Mouse (Mus musculus): ENCODE results near the gene Plekhn1. TPM values are rescaled to one million over a fixed set of nuclear protein-coding genes. Genes with fewer than 3 reads are reported as not detected.

Plekhn1 gene
- polyA plus RNA-seq, 1 experiment: 10.6 TPM

- Histone ChIP-seq H3K27me3 (ENCODE audit: control insufficient read depth, insufficient read depth, insufficient read length) (peaks cover 20% of the 10 kb centered on the region), H3K4me3 (no peak overlapping the region), H3K4me2 (ENCODE audit: low read depth) (no peak overlapping the region), H3ac (ENCODE audit: control insufficient read depth, insufficient read length) (no peak overlapping the region), H3K36me3 (ENCODE audit: control insufficient read depth, insufficient read depth) (no peaks in the 10 kb centered on the region), H3K79me2 (ENCODE audit: control insufficient read depth, insufficient read depth) (no peaks in the 10 kb centered on the region)
- TF ChIP-seq MAX (IDR thresholded peaks at IDR 0.05; ENCODE audit: low read depth) (no peak), POLR2AphosphoS2 (IDR thresholded peaks at IDR 0.05; ENCODE audit: insufficient read length, low read depth) (no peak)
Observed at GRCm38 (mm10) chr4:156217022-156217669, 17.5 kb downstream of the Plekhn1 start.

- Histone ChIP-seq H3K79me2 (ENCODE audit: control insufficient read depth, insufficient read depth) (no peaks in the 10 kb centered on the region), H3K4me3 (no peak overlapping the region), H3K4me2 (ENCODE audit: low read depth) (no peak overlapping the region), H3K27me3 (ENCODE audit: control insufficient read depth, insufficient read depth, insufficient read length) (peaks cover 20% of the 10 kb centered on the region), H3K36me3 (ENCODE audit: control insufficient read depth, insufficient read depth) (no peaks in the 10 kb centered on the region), H3ac (ENCODE audit: control insufficient read depth, insufficient read length) (no peak overlapping the region)
- TF ChIP-seq CEBPB (IDR thresholded peaks at IDR 0.05; ENCODE audit: insufficient read depth, poor library complexity, severe bottlenecking) (no peak), TCF12 (IDR thresholded peaks at IDR 0.05; ENCODE audit: insufficient read depth, poor library complexity, severe bottlenecking) (no peak), POLR2A (IDR thresholded peaks at IDR 0.05; ENCODE audit: insufficient read length, low read depth) (no peak), USF1 (IDR thresholded peaks at IDR 0.05; ENCODE audit: low read depth) (no peak), MAX (IDR thresholded peaks at IDR 0.05; ENCODE audit: low read depth) (no peak), MYOG (IDR thresholded peaks at IDR 0.05; ENCODE audit: control insufficient read depth in 1 of 3, insufficient read depth in 1 of 3, insufficient read length in 2 of 3, low read depth in 2 of 3) (no peak), POLR2AphosphoS2 (IDR thresholded peaks at IDR 0.05; ENCODE audit: insufficient read length, low read depth) (no peak), TCF3 (IDR thresholded peaks at IDR 0.05; ENCODE audit: insufficient read length, low read depth) (no peak), REST (IDR thresholded peaks at IDR 0.05; ENCODE audit: insufficient read depth, insufficient read length) (no peak), E2F4 (IDR thresholded peaks at IDR 0.05; ENCODE audit: insufficient read depth) (no peak)
Observed at GRCm38 (mm10) chr4:156216196-156216595, 18.5 kb downstream of the Plekhn1 start.

GRCm38 (mm10) chr4:156215649-156216048 lies 19.0 kb downstream of the Plekhn1 start, which contains the start of gene Perm1:
TSS of gene Perm1 (plus strand) at chr4:156215868.
- TF ChIP-seq SRF (IDR thresholded peaks at IDR 0.05; ENCODE audit: control insufficient read depth, insufficient read length, low read depth) (no peak), TCF12 (IDR thresholded peaks at IDR 0.05; ENCODE audit: insufficient read depth, poor library complexity, severe bottlenecking) (no peak), POLR2AphosphoS2 (IDR thresholded peaks at IDR 0.05; ENCODE audit: insufficient read length, low read depth) (no peak), TCF3 (IDR thresholded peaks at IDR 0.05; ENCODE audit: insufficient read length, low read depth) (no peak), POLR2A (IDR thresholded peaks at IDR 0.05; ENCODE audit: insufficient read length, low read depth) (no peak), E2F4 (IDR thresholded peaks at IDR 0.05; ENCODE audit: insufficient read depth) (no peak), MYOG (IDR thresholded peaks at IDR 0.05; ENCODE audit: control insufficient read depth in 1 of 3, insufficient read depth in 1 of 3, insufficient read length in 2 of 3, low read depth in 2 of 3) (no peak), MAX (IDR thresholded peaks at IDR 0.05; ENCODE audit: low read depth) (no peak), MYOD1 (IDR thresholded peaks at IDR 0.05; ENCODE audit: control insufficient read depth in 1 of 3, insufficient read length in 2 of 3, low read depth in 2 of 3) (no peak), REST (IDR thresholded peaks at IDR 0.05; ENCODE audit: insufficient read depth, insufficient read length) (no peak), CEBPB (IDR thresholded peaks at IDR 0.05; ENCODE audit: insufficient read depth, poor library complexity, severe bottlenecking) (no peak)
- no peaks in the 10 kb centered on the region for H3K36me3 ChIP-seq (ENCODE audit: control insufficient read depth, insufficient read depth)
- peaks cover 20% of the 10 kb centered on the region for H3K27me3 ChIP-seq (ENCODE audit: control insufficient read depth, insufficient read depth, insufficient read length)
- H3K4me3 ChIP-seq: no peak within 1 kb of the TSS
- no peak within 1 kb of the TSS for H3K4me2 ChIP-seq (ENCODE audit: low read depth)
- H3K79me2 ChIP-seq (ENCODE audit: control insufficient read depth, insufficient read depth): no peaks in the 10 kb centered on the region
- H3ac ChIP-seq (ENCODE audit: control insufficient read depth, insufficient read length): no peak within 1 kb of the TSS

GRCm38 (mm10) chr4:156213134-156213533 lies 21.5 kb downstream of the Plekhn1 start:
- H3K4me3 ChIP-seq: no peak overlapping the region
- no peak for TF ChIP-seq MAX (IDR thresholded peaks at IDR 0.05; ENCODE audit: low read depth)
- TF ChIP-seq MYOG (IDR thresholded peaks at IDR 0.05; ENCODE audit: control insufficient read depth in 1 of 3, insufficient read depth in 1 of 3, insufficient read length in 2 of 3, low read depth in 2 of 3): no peak
- TF ChIP-seq MYOD1 (IDR thresholded peaks at IDR 0.05; ENCODE audit: control insufficient read depth in 1 of 3, insufficient read length in 2 of 3, low read depth in 2 of 3): no peak
- no peak for TF ChIP-seq E2F4 (IDR thresholded peaks at IDR 0.05; ENCODE audit: insufficient read depth)
- no peak for TF ChIP-seq TCF12 (IDR thresholded peaks at IDR 0.05; ENCODE audit: insufficient read depth, poor library complexity, severe bottlenecking)
- TF ChIP-seq CEBPB (IDR thresholded peaks at IDR 0.05; ENCODE audit: insufficient read depth, poor library complexity, severe bottlenecking): no peak
- no peak for TF ChIP-seq SRF (IDR thresholded peaks at IDR 0.05; ENCODE audit: control insufficient read depth, insufficient read length, low read depth)
- TF ChIP-seq POLR2AphosphoS2 (IDR thresholded peaks at IDR 0.05; ENCODE audit: insufficient read length, low read depth): no peak
- TF ChIP-seq TCF3 (IDR thresholded peaks at IDR 0.05; ENCODE audit: insufficient read length, low read depth): no peak
- no peak for TF ChIP-seq POLR2A (IDR thresholded peaks at IDR 0.05; ENCODE audit: insufficient read length, low read depth)
- TF ChIP-seq USF1 (IDR thresholded peaks at IDR 0.05; ENCODE audit: low read depth): no peak
- TF ChIP-seq REST (IDR thresholded peaks at IDR 0.05; ENCODE audit: insufficient read depth, insufficient read length): no peak
- H3K4me2 ChIP-seq (ENCODE audit: low read depth): no peak overlapping the region
- no peak overlapping the region for H3ac ChIP-seq (ENCODE audit: control insufficient read depth, insufficient read length)
- H3K27me3 ChIP-seq (ENCODE audit: control insufficient read depth, insufficient read depth, insufficient read length): peaks cover 12% of the 10 kb centered on the region
- H3K36me3 ChIP-seq (ENCODE audit: control insufficient read depth, insufficient read depth): no peaks in the 10 kb centered on the region
- no peaks in the 10 kb centered on the region for H3K79me2 ChIP-seq (ENCODE audit: control insufficient read depth, insufficient read depth)
